Mouse (Mus musculus): ENCODE measurements at regions not wholly inside any gene's neighbourhood (a gene's known extent, or its start where the extent isn't known, plus 50 kb on each side); places are given as distances from the start of the nearest gene placed in this dataset.
A peak's percentile ranks its signal among the peaks of the same experiment; 100 is the strongest.

GRCm38 (mm10) chr14:45817756-45818155 is 159.8 kb upstream of the Ddhd1 start:
- Histone ChIP-seq H3K4me3 (ENCODE audit: insufficient read depth, poor library complexity, severe bottlenecking) (no peak overlapping the region), H3K36me3 (ENCODE audit: control insufficient read depth, insufficient read depth) (no peaks in the 10 kb centered on the region), H3ac (ENCODE audit: control insufficient read depth, insufficient read length, low read depth) (no peak overlapping the region), H3K79me2 (ENCODE audit: control insufficient read depth, insufficient read depth) (no peaks in the 10 kb centered on the region), H3K79me3 (ENCODE audit: low read depth) (no peaks in the 10 kb centered on the region), H3K27me3 (ENCODE audit: control insufficient read depth, insufficient read depth, insufficient read length) (peaks cover 3% of the 10 kb centered on the region)
- TF ChIP-seq FOSL1 (IDR thresholded peaks at IDR 0.05; ENCODE audit: insufficient read depth, low read length, poor library complexity, severe bottlenecking) (no peak), CEBPB (IDR thresholded peaks at IDR 0.05; ENCODE audit: low read depth) (no peak), MYOG (IDR thresholded peaks at IDR 0.05; ENCODE audit: control insufficient read depth, extremely low read depth, insufficient read length) (no peak), USF1 (IDR thresholded peaks at IDR 0.05; ENCODE audit: low read depth) (no peak), MAX (IDR thresholded peaks at IDR 0.05) (no peak)

- Histone ChIP-seq H3ac (ENCODE audit: control insufficient read depth, insufficient read length, low read depth) (no peak overlapping the region), H3K27me3 (ENCODE audit: control insufficient read depth, insufficient read depth, insufficient read length) (no peaks in the 10 kb centered on the region), H3K79me3 (ENCODE audit: low read depth) (no peaks in the 10 kb centered on the region), H3K36me3 (ENCODE audit: control insufficient read depth, insufficient read depth) (no peaks in the 10 kb centered on the region), H3K79me2 (ENCODE audit: control insufficient read depth, insufficient read depth) (no peaks in the 10 kb centered on the region), H3K4me3 (ENCODE audit: insufficient read depth, poor library complexity, severe bottlenecking) (no peak overlapping the region)
- TF ChIP-seq CEBPB (IDR thresholded peaks at IDR 0.05; ENCODE audit: low read depth) = no peak
- TF ChIP-seq MAX (IDR thresholded peaks at IDR 0.05) = no peak
- TF ChIP-seq MYOG (IDR thresholded peaks at IDR 0.05; ENCODE audit: control insufficient read depth, extremely low read depth, insufficient read length) = no peak
- no peak for TF ChIP-seq MYOD1 (IDR thresholded peaks at IDR 0.05; ENCODE audit: control insufficient read depth, insufficient read length, low read depth)
- TF ChIP-seq FOSL1 (IDR thresholded peaks at IDR 0.05; ENCODE audit: insufficient read depth, low read length, poor library complexity, severe bottlenecking) = no peak
- TF ChIP-seq USF1 (IDR thresholded peaks at IDR 0.05; ENCODE audit: low read depth) = no peak
- no peak for TF ChIP-seq CTCF (IDR thresholded peaks at IDR 0.05; ENCODE audit: control insufficient read depth, insufficient read depth, insufficient read length)
These were observed 166.7 kb upstream of the Ddhd1 start for GRCm38 (mm10) chr14:45824601-45825000.

- Histone ChIP-seq H3K36me3 (ENCODE audit: control insufficient read depth, insufficient read depth) (no peaks in the 10 kb centered on the region), H3K79me2 (ENCODE audit: control insufficient read depth, insufficient read depth) (no peaks in the 10 kb centered on the region), H3K4me3 (ENCODE audit: insufficient read depth, poor library complexity, severe bottlenecking) (no peak overlapping the region), H3ac (ENCODE audit: control insufficient read depth, insufficient read length, low read depth) (no peak overlapping the region), H3K27me3 (ENCODE audit: control insufficient read depth, insufficient read depth, insufficient read length) (no peaks in the 10 kb centered on the region), H3K79me3 (ENCODE audit: low read depth) (no peaks in the 10 kb centered on the region)
- no peak for TF ChIP-seq FOSL1 (IDR thresholded peaks at IDR 0.05; ENCODE audit: insufficient read depth, low read length, poor library complexity, severe bottlenecking)
- no peak for TF ChIP-seq MAX (IDR thresholded peaks at IDR 0.05)
- TF ChIP-seq USF1 (IDR thresholded peaks at IDR 0.05; ENCODE audit: low read depth) = no peak
- TF ChIP-seq MYOG (IDR thresholded peaks at IDR 0.05; ENCODE audit: control insufficient read depth, extremely low read depth, insufficient read length) = no peak
- no peak for TF ChIP-seq CEBPB (IDR thresholded peaks at IDR 0.05; ENCODE audit: low read depth)
- TF ChIP-seq CTCF (IDR thresholded peaks at IDR 0.05; ENCODE audit: control insufficient read depth, insufficient read depth, insufficient read length) = no peak
- TF ChIP-seq MYOD1 (IDR thresholded peaks at IDR 0.05; ENCODE audit: control insufficient read depth, insufficient read length, low read depth) = no peak
These were observed 168.1 kb upstream of the Ddhd1 start for GRCm38 (mm10) chr14:45826023-45826422.

GRCm38 (mm10) chr14:45827096-45827495 is 169.2 kb upstream of the Ddhd1 start:
- H3K36me3 ChIP-seq (ENCODE audit: control insufficient read depth, insufficient read depth) = no peaks in the 10 kb centered on the region
- H3K4me3 ChIP-seq (ENCODE audit: insufficient read depth, poor library complexity, severe bottlenecking) = no peak overlapping the region
- no peaks in the 10 kb centered on the region for H3K79me3 ChIP-seq (ENCODE audit: low read depth)
- H3K79me2 ChIP-seq (ENCODE audit: control insufficient read depth, insufficient read depth) = no peaks in the 10 kb centered on the region
- no peak overlapping the region for H3ac ChIP-seq (ENCODE audit: control insufficient read depth, insufficient read length, low read depth)
- no peaks in the 10 kb centered on the region for H3K27me3 ChIP-seq (ENCODE audit: control insufficient read depth, insufficient read depth, insufficient read length)
- peak; percentile 9 for TF ChIP-seq MYOD1 (IDR thresholded peaks at IDR 0.05; ENCODE audit: control insufficient read depth, insufficient read length, low read depth)
- TF ChIP-seq MAX (IDR thresholded peaks at IDR 0.05) = no peak
- TF ChIP-seq USF1 (IDR thresholded peaks at IDR 0.05; ENCODE audit: low read depth) = no peak
- TF ChIP-seq MYOG (IDR thresholded peaks at IDR 0.05; ENCODE audit: control insufficient read depth, extremely low read depth, insufficient read length) = no peak
- TF ChIP-seq CTCF (IDR thresholded peaks at IDR 0.05; ENCODE audit: control insufficient read depth, insufficient read depth, insufficient read length) = no peak
- TF ChIP-seq CEBPB (IDR thresholded peaks at IDR 0.05; ENCODE audit: low read depth) = no peak
- no peak for TF ChIP-seq FOSL1 (IDR thresholded peaks at IDR 0.05; ENCODE audit: insufficient read depth, low read length, poor library complexity, severe bottlenecking)

- Histone ChIP-seq H3ac (ENCODE audit: control insufficient read depth, insufficient read length, low read depth) (no peak overlapping the region), H3K4me3 (ENCODE audit: insufficient read depth, poor library complexity, severe bottlenecking) (no peak overlapping the region), H3K36me3 (ENCODE audit: control insufficient read depth, insufficient read depth) (no peaks in the 10 kb centered on the region), H3K79me2 (ENCODE audit: control insufficient read depth, insufficient read depth) (no peaks in the 10 kb centered on the region), H3K27me3 (ENCODE audit: control insufficient read depth, insufficient read depth, insufficient read length) (no peaks in the 10 kb centered on the region), H3K79me3 (ENCODE audit: low read depth) (no peaks in the 10 kb centered on the region)
- TF ChIP-seq CTCF (IDR thresholded peaks at IDR 0.05; ENCODE audit: control insufficient read depth, insufficient read depth, insufficient read length) = no peak
- peak; percentile 28 for TF ChIP-seq FOSL1 (IDR thresholded peaks at IDR 0.05; ENCODE audit: insufficient read depth, low read length, poor library complexity, severe bottlenecking)
These were observed 172.5 kb upstream of the Ddhd1 start for GRCm38 (mm10) chr14:45830457-45830856.

GRCm38 (mm10) chr14:45837039-45837438 is 179.1 kb upstream of the Ddhd1 start:
- H3K27me3 ChIP-seq (ENCODE audit: control insufficient read depth, insufficient read depth, insufficient read length) = no peaks in the 10 kb centered on the region
- H3K79me2 ChIP-seq (ENCODE audit: control insufficient read depth, insufficient read depth) = no peaks in the 10 kb centered on the region
- H3K79me3 ChIP-seq (ENCODE audit: low read depth) = no peaks in the 10 kb centered on the region
- TF ChIP-seq MAX (IDR thresholded peaks at IDR 0.05) (no peak), MYOD1 (IDR thresholded peaks at IDR 0.05; ENCODE audit: control insufficient read depth, insufficient read length, low read depth) (no peak), USF1 (IDR thresholded peaks at IDR 0.05; ENCODE audit: low read depth) (no peak), FOSL1 (IDR thresholded peaks at IDR 0.05; ENCODE audit: insufficient read depth, low read length, poor library complexity, severe bottlenecking) (no peak), CEBPB (IDR thresholded peaks at IDR 0.05; ENCODE audit: low read depth) (no peak), CTCF (IDR thresholded peaks at IDR 0.05; ENCODE audit: control insufficient read depth, insufficient read depth, insufficient read length) (no peak), MYOG (IDR thresholded peaks at IDR 0.05; ENCODE audit: control insufficient read depth, extremely low read depth, insufficient read length) (no peak)
- H3K36me3 ChIP-seq (ENCODE audit: control insufficient read depth, insufficient read depth) = no peaks in the 10 kb centered on the region
- H3K4me3 ChIP-seq (ENCODE audit: insufficient read depth, poor library complexity, severe bottlenecking) = no peak overlapping the region
- no peak overlapping the region for H3ac ChIP-seq (ENCODE audit: control insufficient read depth, insufficient read length, low read depth)
